Mouse (Mus musculus): ENCODE measurements around the gene Knstrn.

Knstrn gene

DNA sequence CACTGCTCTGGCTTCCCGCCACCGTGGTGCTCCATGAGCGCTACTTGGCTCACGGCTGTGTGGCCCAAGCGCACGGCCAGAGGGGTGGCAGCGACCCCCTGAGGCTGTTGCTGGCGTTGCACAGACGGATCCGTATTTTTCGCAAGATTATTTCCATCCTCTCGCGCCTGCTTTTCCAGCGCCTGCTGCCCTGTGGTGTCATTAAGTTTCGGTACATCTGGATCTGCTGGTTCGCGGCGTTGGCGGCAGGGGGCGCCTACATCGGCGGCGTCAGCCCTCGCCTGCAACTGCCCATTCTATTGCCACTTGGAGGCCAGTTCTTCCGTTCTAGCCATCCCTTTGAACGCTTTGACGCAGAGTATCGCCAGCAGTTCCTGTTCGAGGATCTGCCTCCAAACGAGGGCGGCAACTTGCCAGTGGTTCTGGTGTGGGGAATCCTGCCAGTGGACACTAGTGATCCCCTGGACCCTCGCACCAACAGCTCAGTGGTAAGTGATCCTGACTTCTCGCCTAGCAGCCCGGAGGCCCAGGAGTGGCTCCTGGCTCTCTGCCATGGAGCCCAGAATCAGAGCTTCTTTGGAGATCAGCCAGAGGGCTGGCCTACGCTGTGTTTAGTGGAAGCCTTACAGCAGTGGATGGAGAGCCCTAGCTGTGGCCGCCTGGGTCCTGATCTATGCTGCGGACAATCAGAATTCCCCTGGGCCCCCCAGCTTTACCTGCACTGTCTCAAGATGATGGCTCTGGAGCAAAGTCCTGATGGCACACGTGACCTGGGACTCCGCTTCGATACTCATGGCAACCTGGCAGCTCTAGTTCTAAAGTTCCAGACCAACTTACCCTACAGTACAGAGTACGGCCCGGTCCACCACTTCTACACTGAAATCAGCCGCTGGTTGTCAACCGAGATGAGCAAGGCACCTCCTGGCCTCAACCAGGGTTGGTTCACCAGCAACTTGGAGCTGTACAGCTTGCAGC, 23.0 kb upstream of the Knstrn start:
- no peak for DNase-seq (ENCODE audit: extremely low read depth, insufficient read length, low spot score)

- DNase-seq (ENCODE audit: extremely low read depth, insufficient read length, low spot score): no peak
Observed at GRCm38 (mm10) chr2:118791591-118792258, 22.1 kb upstream of the Knstrn start.

DNA sequence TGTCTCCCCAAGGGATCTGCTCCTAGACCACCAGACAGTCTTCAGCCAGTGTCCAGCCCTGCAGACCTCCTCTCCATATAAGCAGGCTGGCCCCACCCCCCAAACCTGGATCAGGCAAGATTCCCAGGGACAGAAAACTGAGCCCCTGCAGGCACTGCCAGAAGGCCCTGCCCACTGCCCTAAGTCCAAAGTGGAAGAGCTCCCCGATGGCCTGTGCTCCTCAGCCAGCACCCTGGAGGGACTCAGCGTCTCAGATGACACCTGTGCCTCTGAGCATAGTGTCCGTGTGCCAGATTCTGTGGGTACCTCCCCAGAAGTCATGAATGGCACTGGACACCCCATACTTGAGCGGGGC, 21.6 kb upstream of the Knstrn start:
- DNase-seq (ENCODE audit: extremely low read depth, insufficient read length, low spot score): no peak

- no peak for DNase-seq (ENCODE audit: extremely low read depth, insufficient read length, low spot score)
Observed at GRCm38 (mm10) chr2:118793636-118794035, 20.2 kb upstream of the Knstrn start.

DNA sequence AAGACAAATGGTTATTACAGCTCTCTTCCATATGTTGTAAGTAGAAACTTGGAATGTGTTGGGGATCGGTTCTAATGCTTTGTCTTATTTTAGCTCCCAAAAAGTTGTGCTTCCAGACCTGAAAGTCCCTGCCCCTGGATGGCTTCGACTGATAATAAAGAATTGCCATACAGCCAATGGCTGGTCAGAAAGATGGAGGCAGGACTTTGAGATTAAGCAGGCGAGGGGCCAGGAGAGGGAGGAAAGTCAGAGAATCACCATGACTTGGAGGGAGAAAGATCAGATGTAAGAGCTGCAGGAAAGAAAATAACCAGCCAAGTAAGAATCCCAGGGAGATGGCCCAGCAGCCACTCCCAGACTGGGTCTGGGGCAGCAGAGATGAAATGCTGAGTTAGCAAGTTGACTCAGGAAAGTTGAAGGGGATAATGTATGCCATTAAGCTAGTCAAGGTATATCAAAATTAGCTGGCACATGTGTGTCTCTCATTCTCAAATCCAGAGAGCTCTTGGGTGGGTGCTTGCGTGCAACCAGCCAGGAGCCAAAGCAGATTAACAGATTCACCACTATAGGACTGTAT, 11.2 kb upstream of the Knstrn start:
- no peak for DNase-seq (ENCODE audit: extremely low read depth, insufficient read length, low spot score)

- no peak for DNase-seq (ENCODE audit: extremely low read depth, insufficient read length, low spot score)
Observed at GRCm38 (mm10) chr2:118804474-118804873, 9.3 kb upstream of the Knstrn start.

GRCm38 (mm10) chr2:118805137-118805536, 8.7 kb upstream of the Knstrn start:
- no peak for DNase-seq (ENCODE audit: extremely low read depth, insufficient read length, low spot score)

GRCm38 (mm10) chr2:118805756-118806155, 8.0 kb upstream of the Knstrn start:
- no peak for DNase-seq (ENCODE audit: extremely low read depth, insufficient read length, low spot score)

DNA sequence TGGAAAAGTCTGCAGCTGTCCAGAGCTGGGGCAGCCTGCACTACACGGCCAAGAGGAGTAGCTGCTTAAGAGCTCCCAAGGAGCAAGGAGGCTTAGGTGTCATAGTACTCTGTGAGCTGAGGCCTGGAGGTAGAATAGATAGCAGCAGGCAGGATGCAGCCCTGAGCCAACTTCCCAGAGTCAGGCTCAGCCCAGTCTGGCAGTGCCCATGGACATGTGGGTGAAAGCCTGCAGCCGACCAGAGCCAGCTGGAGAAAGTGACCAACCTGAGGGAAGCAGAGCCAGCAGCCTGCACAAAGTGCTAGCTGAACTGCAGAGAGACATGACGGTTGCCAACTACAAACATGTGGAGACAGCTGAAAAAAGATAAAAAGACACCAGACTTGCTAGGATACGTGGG, 6.9 kb upstream of the Knstrn start:
- peak; percentile 65 for DNase-seq (ENCODE audit: extremely low read depth, insufficient read length, low spot score)

DNA sequence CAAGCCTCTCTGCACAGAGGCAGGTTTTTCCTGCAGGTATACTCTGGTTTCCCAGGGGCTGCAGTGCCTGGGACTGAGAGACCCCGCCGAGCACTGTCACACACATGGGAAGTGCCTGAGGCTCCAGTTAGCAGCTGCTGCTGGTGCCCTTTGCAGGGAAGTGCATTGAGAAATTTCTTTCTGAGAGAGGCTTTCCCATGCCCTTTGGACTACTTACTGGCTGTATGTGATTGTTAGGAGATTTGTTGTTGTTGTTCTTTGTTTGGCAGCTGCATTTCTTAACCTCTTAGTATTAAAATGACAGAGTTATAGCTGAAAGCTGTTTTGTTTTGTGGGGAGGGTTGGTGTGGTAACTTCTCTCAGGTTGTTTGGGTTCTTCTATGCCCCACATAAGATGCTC, 2.9 kb upstream of the Knstrn start:
- no peak for DNase-seq (ENCODE audit: extremely low read depth, insufficient read length, low spot score)

- no peak for DNase-seq (ENCODE audit: extremely low read depth, insufficient read length, low spot score)
Observed at GRCm38 (mm10) chr2:118812724-118813123, 1.1 kb upstream of the Knstrn start.

GRCm38 (mm10) chr2:118822800-118823199, 9.0 kb downstream of the Knstrn start:
- DNase-seq (ENCODE audit: extremely low read depth, insufficient read length, low spot score): no peak

GRCm38 (mm10) chr2:118824396-118824795, 10.6 kb downstream of the Knstrn start:
- no peak for DNase-seq (ENCODE audit: extremely low read depth, insufficient read length, low spot score)

DNA sequence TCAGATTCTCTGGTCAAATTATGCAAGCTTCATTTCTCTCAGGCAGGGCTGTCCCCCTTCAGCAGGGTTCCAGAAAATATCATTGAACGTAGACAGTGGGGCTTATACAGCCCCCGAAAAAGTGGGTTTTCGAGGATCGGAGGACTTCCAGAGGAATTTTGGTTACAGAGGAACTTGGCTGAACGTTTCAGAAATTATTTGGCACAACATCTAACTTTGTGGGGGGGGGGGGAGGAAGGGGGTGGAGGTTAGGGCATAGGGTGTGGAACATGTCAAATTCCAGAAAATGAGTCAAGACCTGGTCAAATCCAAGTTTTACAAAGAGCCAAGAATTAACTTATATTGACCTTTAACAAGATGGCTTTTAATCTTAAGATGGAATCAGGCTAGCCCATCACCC, 15.3 kb downstream of the Knstrn start:
- DNase-seq (ENCODE audit: extremely low read depth, insufficient read length, low spot score): peak; percentile 59

- DNase-seq (ENCODE audit: extremely low read depth, insufficient read length, low spot score): no peak
Observed at GRCm38 (mm10) chr2:118834061-118834460, 20.3 kb downstream of the Knstrn start.

GRCm38 (mm10) chr2:118835115-118835514, 21.3 kb downstream of the Knstrn start:
- no peak for DNase-seq (ENCODE audit: extremely low read depth, insufficient read length, low spot score)

- DNase-seq (ENCODE audit: extremely low read depth, insufficient read length, low spot score): no peak
Observed at GRCm38 (mm10) chr2:118838330-118838729, 24.5 kb downstream of the Knstrn start.

- no peak for DNase-seq (ENCODE audit: extremely low read depth, insufficient read length, low spot score)
Observed at GRCm38 (mm10) chr2:118841186-118841585, 27.4 kb downstream of the Knstrn start.

DNA sequence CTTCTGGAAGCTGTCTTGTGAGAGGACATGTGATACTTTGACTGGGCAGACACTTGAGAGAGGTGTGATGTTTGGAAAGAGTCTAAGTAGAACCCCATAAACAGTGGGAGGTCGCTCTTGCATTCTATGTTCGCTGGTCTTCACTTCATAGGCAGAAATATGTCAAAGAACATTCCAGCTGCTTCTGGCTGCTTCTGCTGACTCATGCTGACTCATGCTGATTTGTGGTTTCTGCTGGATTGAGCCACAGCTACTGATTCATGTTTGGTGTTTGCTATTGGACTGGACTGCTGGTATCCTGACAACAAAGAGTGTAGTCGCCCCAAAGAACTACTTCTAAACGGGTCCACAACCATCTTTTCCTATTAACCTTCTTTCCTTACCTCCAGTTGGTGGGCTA, 28.0 kb downstream of the Knstrn start:
- peak; percentile 80 for DNase-seq (ENCODE audit: extremely low read depth, insufficient read length, low spot score)

DNA sequence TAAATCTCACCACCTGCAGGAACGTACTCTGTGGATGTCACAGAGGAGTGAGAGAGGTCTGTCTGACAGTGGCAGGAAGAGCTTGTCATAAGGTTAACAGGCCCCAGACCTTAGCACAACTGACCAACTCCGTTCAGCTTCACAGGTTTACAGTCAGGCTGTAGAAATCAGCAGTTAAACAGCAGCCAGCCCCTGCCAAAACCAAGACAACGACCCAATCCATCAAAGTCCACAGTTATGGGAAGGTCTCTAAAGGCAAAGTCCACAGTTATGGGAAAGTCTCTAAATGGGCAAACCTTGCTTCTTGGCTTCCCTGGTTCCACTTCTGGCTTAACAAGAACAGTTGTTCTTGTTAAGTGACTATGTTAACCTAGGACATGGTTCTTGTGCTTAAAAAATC, 30.6 kb downstream of the Knstrn start:
- DNase-seq (ENCODE audit: extremely low read depth, insufficient read length, low spot score): no peak

DNA sequence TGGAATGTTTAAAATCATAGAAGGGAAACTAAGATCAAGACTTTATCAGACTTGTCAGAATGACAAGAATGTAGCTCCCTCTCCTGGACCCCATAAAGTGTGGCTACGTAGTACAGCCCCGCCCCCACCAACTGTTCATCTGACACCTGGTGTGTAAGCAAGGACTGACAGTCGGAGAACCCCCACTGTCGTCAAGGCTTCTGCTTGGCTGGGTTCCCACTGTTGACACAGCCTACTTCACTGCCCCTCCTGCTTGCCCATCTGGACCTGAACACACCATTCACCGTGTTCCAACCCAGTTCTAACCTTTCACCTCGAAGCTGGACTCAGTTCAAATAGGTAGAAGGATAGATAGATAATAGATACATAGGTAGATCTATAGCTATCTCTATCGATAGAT, 32.4 kb downstream of the Knstrn start:
- DNase-seq (ENCODE audit: extremely low read depth, insufficient read length, low spot score): no peak

DNA sequence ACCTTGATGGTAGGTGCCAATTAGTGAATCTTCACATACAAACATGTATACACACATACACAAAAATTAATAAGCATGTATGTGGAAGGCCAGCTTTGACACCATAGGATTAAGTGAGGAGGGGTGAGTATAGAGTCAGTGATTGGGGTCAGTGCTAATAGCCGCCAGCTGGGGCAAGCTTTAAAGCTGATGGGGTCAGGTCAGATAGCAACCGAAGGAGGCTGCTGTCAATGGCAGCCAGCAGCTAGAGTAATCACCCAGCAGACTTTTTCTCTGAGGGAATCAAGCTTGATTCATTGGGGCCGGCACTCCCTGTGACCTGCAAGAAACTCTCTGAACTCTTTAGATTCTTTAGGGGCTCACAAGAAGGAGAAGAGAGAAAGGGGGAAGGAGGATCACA, 38.0 kb downstream of the Knstrn start:
- DNase-seq (ENCODE audit: extremely low read depth, insufficient read length, low spot score): no peak
